Mouse (Mus musculus): ENCODE data around the gene Bicra. TPM values are rescaled to one million over a fixed set of nuclear protein-coding genes. Genes with fewer than 3 reads are reported as not detected.

The Bicra gene
- polyA plus RNA-seq, 1 experiment from 2014 or later: 4.9 TPM

DNA sequence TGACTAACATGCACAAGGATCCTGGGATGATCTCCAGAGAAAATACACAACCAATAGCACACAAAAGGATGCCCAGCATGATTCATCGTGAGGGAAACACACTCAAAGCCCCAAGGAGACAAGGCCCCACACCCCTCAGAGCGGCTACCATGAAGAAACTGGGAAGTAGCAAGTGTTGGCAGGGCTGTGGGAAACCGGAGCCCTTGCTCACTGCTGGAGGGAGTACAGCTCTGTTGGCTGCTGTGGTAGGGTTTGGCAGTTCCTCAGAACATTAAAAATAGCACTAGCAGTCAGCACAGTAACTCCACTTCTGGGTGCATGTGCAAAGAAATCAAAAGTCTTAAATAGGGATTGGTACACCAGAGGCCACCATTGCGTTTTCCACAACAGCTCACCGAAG, 45.5 kb downstream of the Bicra start:
- no peak overlapping the region for H3K4me3 ChIP-seq (ENCODE audit: low read depth, low read length)
- no peak for ATAC-seq (replicated peaks; ENCODE audit: insufficient number of reproducible peaks, low FRiP score, low TSS enrichment)
- H3K36me3 ChIP-seq (ENCODE audit: control insufficient read depth, insufficient read depth, low read length): peaks cover 8% of the 10 kb centered on the region; the same call in 1 of the 2 replicates
- 85% methylated on average over 5 of the region's 5 CpGs for WGBS (ENCODE audit: insufficient replicate concordance)
- no peaks in the 10 kb centered on the region; the same call in 1 of the 2 replicates for H3K4me1 ChIP-seq (ENCODE audit: control insufficient read depth, insufficient read depth, low read length)
- no peaks in the 10 kb centered on the region for H3K9me3 ChIP-seq (replicated peaks; ENCODE audit: control insufficient read depth, low read length)
- no peak overlapping the region for H3K9ac ChIP-seq (ENCODE audit: low read depth, low read length)
- H3K27me3 ChIP-seq (ENCODE audit: control insufficient read depth, insufficient read depth, low read length): no peaks in the 10 kb centered on the region
- H3K4me2 ChIP-seq: no peak overlapping the region
- no peak overlapping the region for H3K27ac ChIP-seq (ENCODE audit: low read depth, low read length)

DNA sequence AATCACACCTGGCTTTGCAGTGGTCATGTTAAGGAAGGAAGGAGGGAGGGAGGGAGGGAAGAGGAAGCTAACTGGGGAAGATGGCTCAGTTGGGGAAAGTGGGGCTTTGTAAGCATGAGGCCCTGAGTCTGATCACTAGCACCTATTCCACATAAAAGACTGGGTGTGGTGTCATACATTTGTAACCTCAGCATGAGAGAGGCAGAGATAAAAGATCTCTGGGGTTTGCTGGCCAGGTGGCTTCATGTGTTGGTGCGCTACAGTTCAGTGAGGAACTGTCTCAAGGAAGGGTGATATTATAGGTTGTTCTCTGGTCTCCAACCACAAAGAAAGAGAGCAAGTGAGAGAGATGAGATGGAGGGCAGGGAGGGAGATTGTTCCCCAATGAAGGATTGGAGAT, 46.0 kb downstream of the Bicra start:
- Histone ChIP-seq H3K4me2 (no peak overlapping the region), H3K4me1 (ENCODE audit: control insufficient read depth, insufficient read depth, low read length) (no peaks in the 10 kb centered on the region; the same call in 1 of the 2 replicates), H3K36me3 (ENCODE audit: control insufficient read depth, insufficient read depth, low read length) (peaks cover 11% of the 10 kb centered on the region; the same call in 1 of the 2 replicates), H3K4me3 (ENCODE audit: low read depth, low read length) (no peak overlapping the region), H3K9me3 (replicated peaks; ENCODE audit: control insufficient read depth, low read length) (no peaks in the 10 kb centered on the region), H3K9ac (ENCODE audit: low read depth, low read length) (no peak overlapping the region), H3K27me3 (ENCODE audit: control insufficient read depth, insufficient read depth, low read length) (no peaks in the 10 kb centered on the region), H3K27ac (ENCODE audit: low read depth, low read length) (no peak overlapping the region)
- WGBS (ENCODE audit: insufficient replicate concordance): 83% methylated on average over 1 of the region's 1 CpGs
- ATAC-seq (replicated peaks; ENCODE audit: insufficient number of reproducible peaks, low FRiP score, low TSS enrichment): no peak

DNA sequence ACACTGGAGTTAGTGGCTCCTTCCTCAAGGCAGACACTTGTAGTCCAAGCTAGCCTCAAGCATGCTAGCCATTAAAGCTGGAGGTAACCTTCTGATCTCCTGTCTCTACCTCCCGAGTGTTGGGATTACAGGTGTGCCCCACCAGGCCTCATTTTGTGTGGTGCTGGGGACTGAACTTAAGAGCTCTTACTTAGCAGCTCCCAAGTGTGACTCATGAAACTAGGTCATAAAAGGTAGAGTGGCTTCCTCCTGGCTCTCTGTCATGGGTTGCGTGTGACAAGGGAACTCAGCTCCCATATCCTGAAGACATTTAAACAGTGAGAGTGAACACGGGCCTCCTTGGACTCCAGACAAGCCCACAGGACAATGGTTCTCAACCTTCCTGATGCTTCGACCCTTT, 53.9 kb downstream of the Bicra start:
- no peaks in the 10 kb centered on the region for H3K4me1 ChIP-seq (ENCODE audit: control insufficient read depth, insufficient read depth, low read length)
- H3K4me2 ChIP-seq: no peak overlapping the region
- no peak for ATAC-seq (replicated peaks; ENCODE audit: insufficient number of reproducible peaks, low FRiP score, low TSS enrichment)
- H3K36me3 ChIP-seq (ENCODE audit: control insufficient read depth, insufficient read depth, low read length): peaks cover 27% of the 10 kb centered on the region
- no peaks in the 10 kb centered on the region for H3K9me3 ChIP-seq (replicated peaks; ENCODE audit: control insufficient read depth, low read length)
- no peak overlapping the region for H3K4me3 ChIP-seq (ENCODE audit: low read depth, low read length)
- H3K27ac ChIP-seq (ENCODE audit: low read depth, low read length): no peak overlapping the region
- H3K27me3 ChIP-seq (ENCODE audit: control insufficient read depth, insufficient read depth, low read length): no peaks in the 10 kb centered on the region
- WGBS (ENCODE audit: insufficient replicate concordance): 87% methylated on average over 4 of the region's 4 CpGs
- no peak overlapping the region for H3K9ac ChIP-seq (ENCODE audit: low read depth, low read length)

DNA sequence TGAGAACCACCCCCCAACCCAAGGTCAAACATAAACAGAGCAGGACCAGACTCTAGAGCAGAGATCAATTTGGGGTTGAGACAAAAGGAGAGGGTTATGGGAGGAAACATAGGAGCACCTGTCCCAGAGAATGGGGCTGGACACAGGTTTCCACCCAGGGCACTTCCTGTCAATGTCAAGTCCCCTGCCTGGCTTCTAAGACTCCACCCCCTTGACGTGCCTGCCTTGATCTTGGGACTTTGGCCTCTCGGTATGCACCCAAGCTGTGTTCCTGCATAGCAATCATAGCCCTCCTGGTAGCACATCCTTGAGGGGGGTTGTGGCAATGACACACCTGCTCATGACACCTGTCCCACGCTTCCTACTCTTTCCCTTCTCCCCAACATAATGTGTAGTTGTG, 54.6 kb downstream of the Bicra start:
- ATAC-seq (replicated peaks; ENCODE audit: insufficient number of reproducible peaks, low FRiP score, low TSS enrichment): no peak
- Histone ChIP-seq H3K4me1 (ENCODE audit: control insufficient read depth, insufficient read depth, low read length) (no peaks in the 10 kb centered on the region), H3K36me3 (ENCODE audit: control insufficient read depth, insufficient read depth, low read length) (peaks cover 33% of the 10 kb centered on the region), H3K4me3 (ENCODE audit: low read depth, low read length) (no peak overlapping the region), H3K4me2 (no peak overlapping the region), H3K9ac (ENCODE audit: low read depth, low read length) (no peak overlapping the region), H3K9me3 (replicated peaks; ENCODE audit: control insufficient read depth, low read length) (no peaks in the 10 kb centered on the region), H3K27ac (ENCODE audit: low read depth, low read length) (no peak overlapping the region), H3K27me3 (ENCODE audit: control insufficient read depth, insufficient read depth, low read length) (no peaks in the 10 kb centered on the region)
- WGBS (ENCODE audit: insufficient replicate concordance): 76% methylated on average over 3 of the region's 3 CpGs

DNA sequence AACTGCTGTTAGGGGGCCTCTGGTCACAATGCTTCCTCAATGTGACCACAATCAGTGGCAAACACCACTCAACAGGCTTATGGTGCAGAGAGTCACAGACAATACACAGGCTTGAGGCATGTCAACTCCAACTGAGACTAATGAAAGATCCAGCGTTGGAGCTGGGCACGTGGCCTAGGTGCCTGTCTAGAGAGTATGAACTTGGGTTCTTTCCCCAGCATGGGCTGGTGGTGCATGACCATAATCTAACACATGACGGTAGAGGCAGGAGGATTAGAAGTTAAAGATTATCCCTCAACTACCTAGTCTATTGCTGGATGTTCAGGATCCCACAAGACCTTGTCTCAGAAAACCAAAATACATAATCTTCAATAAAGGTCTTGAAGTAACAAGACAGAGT, 56.0 kb downstream of the Bicra start:
- H3K27me3 ChIP-seq (ENCODE audit: control insufficient read depth, insufficient read depth, low read length): no peaks in the 10 kb centered on the region
- peaks cover 38% of the 10 kb centered on the region for H3K36me3 ChIP-seq (ENCODE audit: control insufficient read depth, insufficient read depth, low read length)
- no peaks in the 10 kb centered on the region for H3K9me3 ChIP-seq (replicated peaks; ENCODE audit: control insufficient read depth, low read length)
- H3K4me1 ChIP-seq (ENCODE audit: control insufficient read depth, insufficient read depth, low read length): no peaks in the 10 kb centered on the region
- H3K4me2 ChIP-seq: no peak overlapping the region
- ATAC-seq (replicated peaks; ENCODE audit: insufficient number of reproducible peaks, low FRiP score, low TSS enrichment): no peak
- H3K27ac ChIP-seq (ENCODE audit: low read depth, low read length): no peak overlapping the region
- H3K9ac ChIP-seq (ENCODE audit: low read depth, low read length): no peak overlapping the region
- WGBS (ENCODE audit: insufficient replicate concordance): 94% methylated on average over 3 of the region's 3 CpGs
- no peak overlapping the region for H3K4me3 ChIP-seq (ENCODE audit: low read depth, low read length)

DNA sequence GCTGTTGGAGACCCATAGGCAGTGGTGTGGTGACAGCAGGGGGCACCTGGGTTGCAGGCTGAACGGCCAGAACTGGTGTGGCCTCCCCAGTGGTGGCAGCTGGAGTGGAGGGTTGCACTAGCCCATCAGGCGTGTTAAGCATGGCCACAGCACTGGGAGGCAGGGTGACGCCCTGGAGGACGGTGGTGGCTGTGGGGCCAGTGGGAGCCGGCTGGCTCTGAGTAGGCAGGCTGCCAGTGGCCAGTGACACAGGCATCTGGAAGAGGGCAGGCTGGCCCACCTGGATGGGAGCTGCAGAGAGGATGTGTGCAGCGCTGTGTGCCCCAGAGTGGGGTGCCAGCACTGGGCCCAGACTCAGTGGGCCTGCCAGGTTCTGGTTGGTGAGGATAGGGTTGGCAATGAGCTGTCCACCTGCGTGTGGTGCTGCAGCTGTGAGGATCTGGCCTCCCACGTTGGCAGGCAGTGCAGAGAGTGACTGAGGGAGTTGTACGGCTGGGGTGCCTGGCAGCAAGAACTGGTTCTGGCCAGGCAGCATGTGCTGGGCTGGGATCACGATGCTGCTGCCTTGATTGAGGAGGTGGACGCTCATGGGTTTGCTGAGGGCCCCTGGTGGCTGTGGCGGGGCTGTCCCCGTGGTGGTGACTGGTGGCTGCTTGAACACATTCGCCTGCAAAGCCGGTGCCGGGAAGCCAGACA, 59.9 kb downstream of the Bicra start:
- H3K27me3 ChIP-seq (ENCODE audit: control insufficient read depth, insufficient read depth, low read length): no peaks in the 10 kb centered on the region
- 0 out of 2 replicates have a peak, but pooled peaks have one; percentile 23 for ATAC-seq (replicated peaks; ENCODE audit: insufficient number of reproducible peaks, low FRiP score, low TSS enrichment)
- H3K4me1 ChIP-seq (ENCODE audit: control insufficient read depth, insufficient read depth, low read length): no peaks in the 10 kb centered on the region
- no peak overlapping the region for H3K9ac ChIP-seq (ENCODE audit: low read depth, low read length)
- peaks cover 28% of the 10 kb centered on the region for H3K36me3 ChIP-seq (ENCODE audit: control insufficient read depth, insufficient read depth, low read length)
- H3K27ac ChIP-seq (ENCODE audit: low read depth, low read length): no peak overlapping the region
- no peak overlapping the region for H3K4me2 ChIP-seq
- WGBS (ENCODE audit: insufficient replicate concordance): 90% methylated on average over 16 of the region's 16 CpGs
- no peak overlapping the region for H3K4me3 ChIP-seq (ENCODE audit: low read depth, low read length)
- no peaks in the 10 kb centered on the region for H3K9me3 ChIP-seq (replicated peaks; ENCODE audit: control insufficient read depth, low read length)

DNA sequence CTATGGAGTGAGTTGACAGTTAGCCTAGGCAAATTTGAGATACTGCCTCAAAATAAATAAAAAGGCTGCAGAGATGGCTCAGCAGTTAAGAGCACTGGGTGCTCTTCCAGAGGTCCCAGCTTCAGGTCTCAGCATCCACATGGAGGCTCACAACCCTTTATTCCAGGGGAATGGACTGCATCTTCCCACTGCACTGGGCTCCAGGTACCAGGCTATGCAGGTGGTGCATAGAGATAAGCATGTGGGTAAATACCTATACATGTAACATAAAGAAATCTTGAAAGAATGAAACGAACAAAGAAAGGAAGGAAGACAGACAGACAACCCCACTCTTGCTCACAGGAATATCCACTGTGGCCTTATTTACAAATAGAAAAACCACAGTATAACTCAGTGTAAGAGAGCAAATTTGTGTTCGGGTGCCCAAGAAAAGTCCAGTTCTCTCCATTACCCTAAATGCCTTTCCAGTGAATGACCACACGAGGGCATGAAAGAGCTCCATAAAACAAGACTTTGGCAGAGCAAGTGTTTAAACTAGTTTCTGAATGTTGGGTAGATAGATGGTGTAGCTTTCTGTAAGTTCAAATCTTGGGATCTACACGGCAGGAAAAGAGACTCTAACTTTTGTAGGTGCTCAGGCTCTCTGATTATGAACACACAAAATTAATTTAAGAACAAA, 64.9 kb downstream of the Bicra start:
- Histone ChIP-seq H3K9me3 (replicated peaks; ENCODE audit: control insufficient read depth, low read length) (no peaks in the 10 kb centered on the region), H3K4me2 (no peak overlapping the region), H3K27ac (ENCODE audit: low read depth, low read length) (no peak overlapping the region), H3K9ac (ENCODE audit: low read depth, low read length) (no peak overlapping the region), H3K36me3 (ENCODE audit: control insufficient read depth, insufficient read depth, low read length) (peaks cover 20% of the 10 kb centered on the region), H3K4me3 (ENCODE audit: low read depth, low read length) (no peak overlapping the region), H3K27me3 (ENCODE audit: control insufficient read depth, insufficient read depth, low read length) (no peaks in the 10 kb centered on the region), H3K4me1 (ENCODE audit: control insufficient read depth, insufficient read depth, low read length) (peaks cover 19% of the 10 kb centered on the region)
- WGBS (ENCODE audit: insufficient replicate concordance): 35% methylated on average over 4 of the region's 4 CpGs
- no peak for ATAC-seq (replicated peaks; ENCODE audit: insufficient number of reproducible peaks, low FRiP score, low TSS enrichment)

DNA sequence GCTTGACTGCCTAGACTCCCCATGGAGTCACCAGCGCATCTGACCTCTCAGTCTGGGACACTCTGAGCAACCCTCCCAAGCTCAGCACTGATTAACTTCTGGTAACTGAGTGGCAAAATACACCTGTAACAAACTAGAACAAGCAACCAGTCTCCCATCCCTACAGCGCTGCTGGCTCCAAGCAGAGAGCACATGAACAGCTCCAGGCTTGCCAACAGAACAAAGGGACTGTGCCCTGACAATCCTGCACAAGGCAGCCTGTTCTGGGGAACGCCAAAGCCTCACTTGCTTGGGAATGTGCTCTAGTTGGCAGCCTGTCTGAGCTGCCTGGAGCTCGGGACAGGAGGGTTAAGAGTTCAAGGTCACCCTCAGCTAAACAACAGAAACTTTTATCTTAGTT, 66.2 kb downstream of the Bicra start:
- H3K4me2 ChIP-seq: no peak overlapping the region; the same call in 1 of the 2 replicates
- H3K27ac ChIP-seq (ENCODE audit: low read depth, low read length): 0 out of 2 replicates have a peak overlapping the region, but pooled peaks have one; percentile 59
- WGBS (ENCODE audit: insufficient replicate concordance): 62% methylated on average over 4 of the region's 4 CpGs

More for the DNA sequence above, 66.2 kb downstream of the Bicra start:
- H3K4me3 ChIP-seq (ENCODE audit: low read depth, low read length): no peak overlapping the region
- no peaks in the 10 kb centered on the region for H3K27me3 ChIP-seq (ENCODE audit: control insufficient read depth, insufficient read depth, low read length)
- H3K9ac ChIP-seq (ENCODE audit: low read depth, low read length): 0 out of 2 replicates have a peak overlapping the region, but pooled peaks have one; percentile 28
- H3K4me1 ChIP-seq (ENCODE audit: control insufficient read depth, insufficient read depth, low read length): peaks cover 19% of the 10 kb centered on the region
- H3K9me3 ChIP-seq (replicated peaks; ENCODE audit: control insufficient read depth, low read length): no peaks in the 10 kb centered on the region
- ATAC-seq (replicated peaks; ENCODE audit: insufficient number of reproducible peaks, low FRiP score, low TSS enrichment): no peak
- H3K36me3 ChIP-seq (ENCODE audit: control insufficient read depth, insufficient read depth, low read length): peaks cover 10% of the 10 kb centered on the region
